Mouse (Mus musculus) heart, adult 2 months (tissue): ENCODE data around the gene Phpt1.

Source experiments
- CTCF ChIP-seq: fragments of 200-600 bp; IDR thresholded peaks from 2 replicates; pipeline ENCODE4 v1.8.1; 2022; ENCODE audit warnings: antibody characterized with exemption, mild to moderate bottlenecking, moderate library complexity
- EP300 ChIP-seq: fragments of 200-500 bp; IDR thresholded peaks from 2 replicates; pipeline ENCODE4 v1.6.1; 2011; ENCODE audit warnings: low read depth, low read length, control low read depth; ENCODE audit not compliant: insufficient read depth

- TF ChIP-seq EP300 (peak; percentile 46; the same call in 1 of the 2 replicates), CTCF (no peak)
These were observed 40.7 kb downstream of the Phpt1 start for GRCm38 (mm10) chr2:25534178-25534865.
